Mouse (Mus musculus): ENCODE measurements around the gene Ralgapa1. TPM values are rescaled to one million over a fixed set of nuclear protein-coding genes. Genes with fewer than 3 reads are reported as not detected.

Gene Ralgapa1
- polyA plus RNA-seq, 1 experiment from 2014 or later, result 20.3 TPM

- 83% methylated on average over 7 of the region's 7 CpGs for WGBS
- H3K36me3 ChIP-seq (ENCODE audit: control insufficient read depth, insufficient read depth, low read length), result peaks cover 4% of the 10 kb centered on the region; the same call in 1 of the 2 replicates
- DNase-seq (ENCODE audit: low spot score) (no peak), ATAC-seq (replicated peaks; ENCODE audit: low FRiP score, low TSS enrichment, low read depth) (no peak)
- H3K4me3 ChIP-seq (ENCODE audit: low read depth, low read length), result no peak overlapping the region
- no peak overlapping the region for H3K4me2 ChIP-seq (ENCODE audit: low read length)
- no peaks in the 10 kb centered on the region for H3K27me3 ChIP-seq (replicated peaks; ENCODE audit: control insufficient read depth, insufficient read depth, low read length)
- no peaks in the 10 kb centered on the region for H3K9me3 ChIP-seq (ENCODE audit: control insufficient read depth, low read length)
- H3K27ac ChIP-seq (ENCODE audit: low read depth), result no peak overlapping the region
- no peaks in the 10 kb centered on the region for H3K4me1 ChIP-seq (replicated peaks; ENCODE audit: control insufficient read depth, insufficient read depth, low read length)
- no peak overlapping the region for H3K9ac ChIP-seq (ENCODE audit: low read length)
These were observed 172.9 kb downstream of the Ralgapa1 start for GRCm38 (mm10) chr12:55648011-55648525.

GRCm38 (mm10) chr12:55626711-55627110 is 194.3 kb downstream of the Ralgapa1 start:
- WGBS, result 39% methylated on average over 4 of the region's 4 CpGs
- Histone ChIP-seq H3K9me3 (ENCODE audit: control insufficient read depth, low read length) (no peaks in the 10 kb centered on the region), H3K27ac (ENCODE audit: low read depth) (no peak overlapping the region), H3K4me1 (replicated peaks; ENCODE audit: control insufficient read depth, insufficient read depth, low read length) (no peaks in the 10 kb centered on the region), H3K9ac (ENCODE audit: low read length) (no peak overlapping the region), H3K4me3 (ENCODE audit: low read depth, low read length) (no peak overlapping the region), H3K36me3 (ENCODE audit: control insufficient read depth, insufficient read depth, low read length) (no peaks in the 10 kb centered on the region), H3K27me3 (replicated peaks; ENCODE audit: control insufficient read depth, insufficient read depth, low read length) (no peaks in the 10 kb centered on the region), H3K4me2 (ENCODE audit: low read length) (no peak overlapping the region)
- DNase-seq (ENCODE audit: low spot score), result no peak
- ATAC-seq (replicated peaks; ENCODE audit: low FRiP score, low TSS enrichment, low read depth), result no peak

- no peak for ATAC-seq (replicated peaks; ENCODE audit: low FRiP score, low TSS enrichment, low read depth)
- DNase-seq (ENCODE audit: low spot score), result no peak
- Histone ChIP-seq H3K4me2 (ENCODE audit: low read length) (no peak overlapping the region), H3K27ac (ENCODE audit: low read depth) (no peak overlapping the region), H3K4me1 (replicated peaks; ENCODE audit: control insufficient read depth, insufficient read depth, low read length) (no peaks in the 10 kb centered on the region), H3K4me3 (ENCODE audit: low read depth, low read length) (no peak overlapping the region), H3K36me3 (ENCODE audit: control insufficient read depth, insufficient read depth, low read length) (no peaks in the 10 kb centered on the region), H3K27me3 (replicated peaks; ENCODE audit: control insufficient read depth, insufficient read depth, low read length) (no peaks in the 10 kb centered on the region), H3K9ac (ENCODE audit: low read length) (no peak overlapping the region), H3K9me3 (ENCODE audit: control insufficient read depth, low read length) (no peaks in the 10 kb centered on the region)
- WGBS, result 82% methylated on average over 5 of the region's 5 CpGs
These were observed 197.7 kb downstream of the Ralgapa1 start for GRCm38 (mm10) chr12:55623254-55623653.

- H3K27me3 ChIP-seq (replicated peaks; ENCODE audit: control insufficient read depth, insufficient read depth, low read length), result no peaks in the 10 kb centered on the region
- H3K36me3 ChIP-seq (ENCODE audit: control insufficient read depth, insufficient read depth, low read length), result no peaks in the 10 kb centered on the region
- DNase-seq (ENCODE audit: low spot score) (no peak), ATAC-seq (replicated peaks; ENCODE audit: low FRiP score, low TSS enrichment, low read depth) (no peak)
- H3K4me2 ChIP-seq (ENCODE audit: low read length), result no peak overlapping the region
- H3K9ac ChIP-seq (ENCODE audit: low read length), result no peak overlapping the region
- no peaks in the 10 kb centered on the region for H3K9me3 ChIP-seq (ENCODE audit: control insufficient read depth, low read length)
- no peaks in the 10 kb centered on the region for H3K4me1 ChIP-seq (replicated peaks; ENCODE audit: control insufficient read depth, insufficient read depth, low read length)
- no peak overlapping the region for H3K27ac ChIP-seq (ENCODE audit: low read depth)
- H3K4me3 ChIP-seq (ENCODE audit: low read depth, low read length), result no peak overlapping the region
- 68% methylated on average over 3 of the region's 3 CpGs for WGBS
These were observed 198.2 kb downstream of the Ralgapa1 start for GRCm38 (mm10) chr12:55622615-55623245.

GRCm38 (mm10) chr12:55620321-55620720 is 200.6 kb downstream of the Ralgapa1 start:
- H3K4me1 ChIP-seq (replicated peaks; ENCODE audit: control insufficient read depth, insufficient read depth, low read length), result no peaks in the 10 kb centered on the region
- WGBS, result 86% methylated on average over 2 of the region's 2 CpGs
- no peak for DNase-seq (ENCODE audit: low spot score)
- H3K27ac ChIP-seq (ENCODE audit: low read depth), result no peak overlapping the region
- no peaks in the 10 kb centered on the region for H3K9me3 ChIP-seq (ENCODE audit: control insufficient read depth, low read length)
- no peak overlapping the region for H3K4me3 ChIP-seq (ENCODE audit: low read depth, low read length)
- H3K36me3 ChIP-seq (ENCODE audit: control insufficient read depth, insufficient read depth, low read length), result no peaks in the 10 kb centered on the region
- no peak overlapping the region for H3K9ac ChIP-seq (ENCODE audit: low read length)
- no peak for ATAC-seq (replicated peaks; ENCODE audit: low FRiP score, low TSS enrichment, low read depth)
- H3K27me3 ChIP-seq (replicated peaks; ENCODE audit: control insufficient read depth, insufficient read depth, low read length), result no peaks in the 10 kb centered on the region
- no peak overlapping the region for H3K4me2 ChIP-seq (ENCODE audit: low read length)

DNA sequence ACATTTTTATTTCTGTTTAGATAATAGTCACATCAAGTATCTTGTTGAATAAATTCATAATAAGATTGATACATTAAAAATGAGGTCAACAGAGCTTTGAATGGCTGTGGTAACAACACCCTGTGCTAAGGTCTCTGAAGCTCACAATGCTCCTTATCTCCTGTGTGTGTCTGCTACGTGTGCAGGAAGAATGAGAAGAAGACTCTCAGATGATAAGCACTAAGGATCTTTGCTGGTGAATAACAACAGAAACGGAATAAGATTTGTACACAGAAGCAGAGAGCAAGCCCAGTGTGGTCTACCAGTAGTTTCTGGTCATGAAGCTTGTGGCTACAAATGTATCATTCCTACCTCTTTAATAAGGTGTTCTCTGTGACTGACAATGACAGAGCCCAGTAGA is 210.2 kb downstream of the Ralgapa1 start:
- no peaks in the 10 kb centered on the region for H3K9me3 ChIP-seq (ENCODE audit: control insufficient read depth, low read length)
- ATAC-seq (replicated peaks; ENCODE audit: low FRiP score, low TSS enrichment, low read depth), result no peak
- H3K4me2 ChIP-seq (ENCODE audit: low read length), result no peak overlapping the region
- no peaks in the 10 kb centered on the region for H3K4me1 ChIP-seq (replicated peaks; ENCODE audit: control insufficient read depth, insufficient read depth, low read length)
- no peak overlapping the region for H3K9ac ChIP-seq (ENCODE audit: low read length)
- H3K27ac ChIP-seq (ENCODE audit: low read depth), result no peak overlapping the region
- no peaks in the 10 kb centered on the region for H3K27me3 ChIP-seq (replicated peaks; ENCODE audit: control insufficient read depth, insufficient read depth, low read length)
- DNase-seq (ENCODE audit: low spot score), result no peak
- H3K4me3 ChIP-seq (ENCODE audit: low read depth, low read length), result no peak overlapping the region
- H3K36me3 ChIP-seq (ENCODE audit: control insufficient read depth, insufficient read depth, low read length), result peaks cover 5% of the 10 kb centered on the region; the same call in 1 of the 2 replicates
- WGBS, result 72% methylated on average over 2 of the region's 2 CpGs

DNA sequence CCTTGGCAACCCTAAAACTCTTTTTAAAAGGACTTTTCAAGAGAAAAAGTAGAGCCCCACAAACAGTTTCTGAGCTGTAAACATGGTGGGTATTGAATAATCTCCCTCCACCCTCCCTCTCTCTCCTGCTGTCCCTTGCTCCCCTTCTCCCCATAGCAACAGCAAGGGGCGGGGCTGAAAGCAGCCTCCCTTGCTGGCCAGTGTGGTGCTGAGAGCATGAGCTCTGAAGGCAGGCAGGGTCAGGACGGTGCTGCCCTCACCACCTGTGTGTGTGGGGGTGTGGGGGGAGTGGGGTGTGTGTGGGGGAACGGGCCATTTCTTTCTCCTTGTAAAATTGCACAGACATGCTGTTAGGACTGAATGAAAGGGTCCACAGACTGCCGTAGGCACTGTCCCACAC is 213.1 kb downstream of the Ralgapa1 start:
- Histone ChIP-seq H3K27ac (ENCODE audit: low read depth) (no peak overlapping the region), H3K4me2 (ENCODE audit: low read length) (no peak overlapping the region), H3K4me1 (replicated peaks; ENCODE audit: control insufficient read depth, insufficient read depth, low read length) (no peaks in the 10 kb centered on the region), H3K27me3 (replicated peaks; ENCODE audit: control insufficient read depth, insufficient read depth, low read length) (no peaks in the 10 kb centered on the region), H3K9me3 (ENCODE audit: control insufficient read depth, low read length) (no peaks in the 10 kb centered on the region), H3K36me3 (ENCODE audit: control insufficient read depth, insufficient read depth, low read length) (peaks cover 5% of the 10 kb centered on the region; the same call in 1 of the 2 replicates), H3K4me3 (ENCODE audit: low read depth, low read length) (no peak overlapping the region), H3K9ac (ENCODE audit: low read length) (no peak overlapping the region)
- DNase-seq (ENCODE audit: low spot score) (no peak), ATAC-seq (replicated peaks; ENCODE audit: low FRiP score, low TSS enrichment, low read depth) (no peak)
- 30% methylated on average over 4 of the region's 4 CpGs for WGBS

DNA sequence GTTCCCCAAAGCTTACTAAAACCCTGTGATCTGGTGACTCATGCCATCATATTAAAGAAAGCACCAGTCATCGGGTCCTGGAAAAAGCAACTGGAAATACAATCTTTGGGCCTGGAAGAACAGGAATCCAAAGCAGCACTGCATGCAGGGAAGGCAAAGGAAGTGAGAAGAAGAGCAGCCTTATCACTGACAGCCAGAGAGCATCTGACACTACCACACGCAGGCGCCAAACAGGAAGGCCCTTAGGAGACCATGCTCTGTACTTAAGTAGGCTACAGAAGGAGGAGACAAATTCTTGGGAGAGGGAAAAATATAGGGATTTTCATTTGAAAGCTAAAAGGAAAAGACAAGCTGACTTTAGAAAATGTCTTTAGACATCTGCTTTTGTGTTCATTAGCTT is 216.6 kb downstream of the Ralgapa1 start:
- H3K36me3 ChIP-seq (ENCODE audit: control insufficient read depth, insufficient read depth, low read length), result no peaks in the 10 kb centered on the region
- no peak for ATAC-seq (replicated peaks; ENCODE audit: low FRiP score, low TSS enrichment, low read depth)
- 68% methylated on average over 3 of the region's 3 CpGs for WGBS
- H3K4me3 ChIP-seq (ENCODE audit: low read depth, low read length), result no peak overlapping the region
- H3K4me1 ChIP-seq (replicated peaks; ENCODE audit: control insufficient read depth, insufficient read depth, low read length), result peaks cover 7% of the 10 kb centered on the region
- no peak overlapping the region for H3K4me2 ChIP-seq (ENCODE audit: low read length)
- peaks cover 24% of the 10 kb centered on the region for H3K27me3 ChIP-seq (replicated peaks; ENCODE audit: control insufficient read depth, insufficient read depth, low read length)
- no peak overlapping the region for H3K9ac ChIP-seq (ENCODE audit: low read length)
- H3K9me3 ChIP-seq (ENCODE audit: control insufficient read depth, low read length), result no peaks in the 10 kb centered on the region
- DNase-seq (ENCODE audit: low spot score), result no peak
- no peak overlapping the region for H3K27ac ChIP-seq (ENCODE audit: low read depth)

DNA sequence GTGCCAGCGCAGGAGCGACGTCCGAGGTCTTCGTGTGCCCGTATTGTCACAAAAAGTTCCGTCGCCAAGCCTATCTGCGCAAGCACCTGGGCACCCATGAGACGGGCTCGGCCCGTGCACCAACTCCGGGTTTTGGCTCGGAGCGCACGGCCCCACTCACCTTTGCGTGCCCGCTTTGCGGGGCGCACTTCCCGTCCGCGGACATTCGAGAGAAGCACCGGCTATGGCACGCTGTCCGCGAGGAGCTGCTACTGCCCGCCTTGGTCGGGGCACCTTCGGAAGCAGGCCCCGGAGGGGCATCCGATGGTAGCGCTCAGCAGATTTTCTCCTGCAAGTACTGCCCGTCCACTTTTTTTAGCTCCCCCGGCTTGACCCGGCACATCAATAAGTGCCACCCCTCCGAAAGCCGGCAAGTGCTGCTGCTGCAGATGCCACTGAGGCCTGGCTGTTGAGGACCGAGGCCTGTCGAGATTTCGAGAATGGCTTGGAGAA is 220.4 kb downstream of the Ralgapa1 start:
- Histone ChIP-seq H3K27me3 (replicated peaks; ENCODE audit: control insufficient read depth, insufficient read depth, low read length) (peaks cover 51% of the 10 kb centered on the region), H3K4me2 (ENCODE audit: low read length) (peak overlapping the region; percentile 74), H3K9ac (ENCODE audit: low read length) (no peak overlapping the region), H3K9me3 (ENCODE audit: control insufficient read depth, low read length) (no peaks in the 10 kb centered on the region), H3K36me3 (ENCODE audit: control insufficient read depth, insufficient read depth, low read length) (no peaks in the 10 kb centered on the region), H3K4me3 (ENCODE audit: low read depth, low read length) (peak overlapping the region; percentile 46), H3K4me1 (replicated peaks; ENCODE audit: control insufficient read depth, insufficient read depth, low read length) (peaks cover 16% of the 10 kb centered on the region), H3K27ac (ENCODE audit: low read depth) (no peak overlapping the region)
- ATAC-seq (replicated peaks; ENCODE audit: low FRiP score, low TSS enrichment, low read depth) (no peak; the same call in 1 of the 2 replicates), DNase-seq (ENCODE audit: low spot score) (no peak)
- 5% methylated on average over 42 of the region's 42 CpGs for WGBS
